Mouse (Mus musculus) common myeloid progenitor, adult 5-6 weeks (primary cell): ENCODE measurements at regions not wholly inside any gene's neighbourhood (a gene's known extent, or its start where the extent isn't known, plus 50 kb on each side); places are given as distances from the start of the nearest gene placed in this dataset.
A peak's percentile ranks its signal among the peaks of the same experiment; 100 is the strongest.

Source experiments
- ATAC-seq: replicated peaks from 2 replicates; pipeline ENCODE4 v1.8.0; 2016; ENCODE audit warnings: low read depth, mild to moderate bottlenecking, moderate TSS enrichment, inconsistent platforms; ENCODE audit not compliant: poor library complexity, severe bottlenecking

GRCm38 (mm10) chr15:61102421-61103412 lies 179.9 kb upstream of the A1bg start:
- peak; percentile 63 for ATAC-seq

GRCm38 (mm10) chr15:61100807-61101206 lies 178.0 kb upstream of the A1bg start:
- no peak for ATAC-seq

GRCm38 (mm10) chr15:61098968-61099367 lies 176.2 kb upstream of the A1bg start:
- ATAC-seq, result no peak

GRCm38 (mm10) chr15:61098519-61098918 lies 175.7 kb upstream of the A1bg start:
- ATAC-seq, result no peak

GRCm38 (mm10) chr15:61096021-61096781 lies 173.4 kb upstream of the A1bg start:
- peak; percentile 60; the same call in 1 of the 2 replicates for ATAC-seq

GRCm38 (mm10) chr15:61055017-61055609 lies 132.3 kb upstream of the A1bg start:
- ATAC-seq, result no peak

- ATAC-seq, result no peak
Observed at GRCm38 (mm10) chr15:61051363-61051762, 128.6 kb upstream of the A1bg start.

- no peak for ATAC-seq
Observed at GRCm38 (mm10) chr15:61009509-61009908, 86.7 kb upstream of the A1bg start.

- no peak for ATAC-seq
Observed at GRCm38 (mm10) chr15:61007461-61008059, 84.7 kb upstream of the A1bg start.

- no peak for ATAC-seq
Observed at GRCm38 (mm10) chr15:61006608-61007007, 83.8 kb upstream of the A1bg start.

GRCm38 (mm10) chr15:60993971-60994690 lies 71.3 kb upstream of the A1bg start:
- ATAC-seq, result no peak

- ATAC-seq, result no peak
Observed at GRCm38 (mm10) chr15:60993394-60993793, 70.6 kb upstream of the A1bg start.

- ATAC-seq, result no peak
Observed at GRCm38 (mm10) chr15:60982576-60982975, 59.8 kb upstream of the A1bg start.
